Mouse (Mus musculus): ENCODE results near the gene D11Wsu47e. TPM values are rescaled to one million over a fixed set of nuclear protein-coding genes. Genes with fewer than 3 reads are reported as not detected.

Gene D11Wsu47e
- polyA plus RNA-seq (2015; fragmentation: Nextera tagmentation; extraction: Ambion mirVana): 19.7 and 20.6 TPM in 2 replicates

- H3K9me3 ChIP-seq: no peaks in the 10 kb centered on the region
- H3K27me3 ChIP-seq: no peaks in the 10 kb centered on the region
- H3K36me3 ChIP-seq: peaks cover 12% of the 10 kb centered on the region
- H3K4me3 ChIP-seq: peak within 1 kb of the TSS; percentile 99
- peak within 1 kb of the TSS; percentile 83 for H3K4me2 ChIP-seq
- H3K27ac ChIP-seq: peak within 1 kb of the TSS; percentile 96
- ATAC-seq (ENCODE audit: borderline replicate concordance, extremely low read depth, low FRiP score, low TSS enrichment): peak; percentile 93
- peaks cover 30% of the 10 kb centered on the region for H3K4me1 ChIP-seq
- WGBS: under 1% methylated on average over 72 of the region's 73 CpGs
- peak within 1 kb of the TSS; percentile 90 for H3K9ac ChIP-seq
Observed at GRCm38 (mm10) chr11:113683957-113684706, at the start of gene D11Wsu47e, which contains the start of gene Fam104a. Gene D11Wsu47e (plus strand): TSS chr11:113684412. Gene Fam104a (minus strand): TSS chr11:113684155.

GRCm38 (mm10) chr11:113634699-113635121 lies 49.5 kb upstream of the D11Wsu47e start:
- Histone ChIP-seq H3K36me3 (no peaks in the 10 kb centered on the region), H3K27me3 (no peaks in the 10 kb centered on the region), H3K4me3 (no peak overlapping the region), H3K27ac (no peak overlapping the region), H3K9ac (no peak overlapping the region), H3K4me1 (peaks cover 3% of the 10 kb centered on the region; the same call in 1 of the 2 replicates), H3K9me3 (no peaks in the 10 kb centered on the region), H3K4me2 (no peak overlapping the region)
- WGBS: 71% methylated on average over 10 of the region's 10 CpGs
- no peak for ATAC-seq (ENCODE audit: borderline replicate concordance, extremely low read depth, low FRiP score, low TSS enrichment)

- H3K4me2 ChIP-seq: no peak overlapping the region
- H3K9me3 ChIP-seq: no peaks in the 10 kb centered on the region
- no peaks in the 10 kb centered on the region for H3K4me1 ChIP-seq
- no peaks in the 10 kb centered on the region for H3K27me3 ChIP-seq
- H3K36me3 ChIP-seq: no peaks in the 10 kb centered on the region
- no peak overlapping the region for H3K9ac ChIP-seq
- 84% methylated on average over 12 of the region's 12 CpGs for WGBS
- H3K4me3 ChIP-seq: no peak overlapping the region
- no peak overlapping the region for H3K27ac ChIP-seq
- no peak for ATAC-seq (ENCODE audit: borderline replicate concordance, extremely low read depth, low FRiP score, low TSS enrichment)
Observed at GRCm38 (mm10) chr11:113638680-113639079, 45.5 kb upstream of the D11Wsu47e start.

GRCm38 (mm10) chr11:113645181-113645580 lies 39.0 kb upstream of the D11Wsu47e start:
- H3K27ac ChIP-seq: no peak overlapping the region
- H3K27me3 ChIP-seq: no peaks in the 10 kb centered on the region
- ATAC-seq (ENCODE audit: borderline replicate concordance, extremely low read depth, low FRiP score, low TSS enrichment): no peak
- peaks cover 10% of the 10 kb centered on the region for H3K4me1 ChIP-seq
- no peaks in the 10 kb centered on the region for H3K36me3 ChIP-seq
- H3K9ac ChIP-seq: no peak overlapping the region
- no peak overlapping the region for H3K4me2 ChIP-seq
- no peak overlapping the region for H3K4me3 ChIP-seq
- 92% methylated on average over 3 of the region's 3 CpGs for WGBS
- no peaks in the 10 kb centered on the region for H3K9me3 ChIP-seq

- ATAC-seq (ENCODE audit: borderline replicate concordance, extremely low read depth, low FRiP score, low TSS enrichment): no peak
- Histone ChIP-seq H3K9ac (no peak overlapping the region), H3K4me3 (no peak overlapping the region), H3K4me2 (peak overlapping the region; percentile 59), H3K9me3 (no peaks in the 10 kb centered on the region), H3K27me3 (no peaks in the 10 kb centered on the region), H3K27ac (no peak overlapping the region), H3K36me3 (peaks cover 14% of the 10 kb centered on the region), H3K4me1 (peaks cover 25% of the 10 kb centered on the region)
- WGBS: 3% methylated on average over 15 of the region's 15 CpGs
Observed at GRCm38 (mm10) chr11:113648152-113648551, 36.1 kb upstream of the D11Wsu47e start.

- H3K27ac ChIP-seq: peak within 1 kb of the TSS; percentile 85
- H3K4me2 ChIP-seq: peak within 1 kb of the TSS; percentile 59
- H3K9me3 ChIP-seq: no peaks in the 10 kb centered on the region
- H3K36me3 ChIP-seq: peaks cover 21% of the 10 kb centered on the region
- 43% methylated on average over 26 of the region's 26 CpGs for WGBS
- peaks cover 25% of the 10 kb centered on the region for H3K4me1 ChIP-seq
- no peak for ATAC-seq (ENCODE audit: borderline replicate concordance, extremely low read depth, low FRiP score, low TSS enrichment)
- no peaks in the 10 kb centered on the region for H3K27me3 ChIP-seq
- H3K4me3 ChIP-seq: peak within 1 kb of the TSS; percentile 91
- H3K9ac ChIP-seq: peak within 1 kb of the TSS; percentile 89
Observed at GRCm38 (mm10) chr11:113648690-113649352, 35.4 kb upstream of the D11Wsu47e start, which contains the start of gene Cog1. Gene Cog1 (plus strand): TSS chr11:113649169.

GRCm38 (mm10) chr11:113649353-113650210 lies 34.6 kb upstream of the D11Wsu47e start, which contains the start of gene Slc39a11:
Gene Slc39a11 (minus strand): TSS chr11:113650079.
- Histone ChIP-seq H3K9ac (peak within 1 kb of the TSS; percentile 89), H3K36me3 (peaks cover 28% of the 10 kb centered on the region), H3K4me3 (peak within 1 kb of the TSS; percentile 91), H3K9me3 (no peaks in the 10 kb centered on the region), H3K27me3 (no peaks in the 10 kb centered on the region), H3K27ac (peak within 1 kb of the TSS; percentile 85), H3K4me1 (peaks cover 25% of the 10 kb centered on the region), H3K4me2 (peak within 1 kb of the TSS; percentile 59)
- WGBS: under 1% methylated on average over 47 of the region's 91 CpGs
- ATAC-seq (ENCODE audit: borderline replicate concordance, extremely low read depth, low FRiP score, low TSS enrichment): peak; percentile 80

GRCm38 (mm10) chr11:113651206-113651906 lies 32.9 kb upstream of the D11Wsu47e start:
- peak overlapping the region; percentile 22 for H3K27ac ChIP-seq
- H3K36me3 ChIP-seq: peaks cover 46% of the 10 kb centered on the region
- peaks cover 25% of the 10 kb centered on the region for H3K4me1 ChIP-seq
- H3K4me2 ChIP-seq: no peak overlapping the region
- no peak overlapping the region for H3K9ac ChIP-seq
- ATAC-seq (ENCODE audit: borderline replicate concordance, extremely low read depth, low FRiP score, low TSS enrichment): no peak
- no peaks in the 10 kb centered on the region for H3K27me3 ChIP-seq
- H3K4me3 ChIP-seq: no peak overlapping the region
- WGBS: 54% methylated on average over 22 of the region's 22 CpGs
- H3K9me3 ChIP-seq: no peaks in the 10 kb centered on the region

- 33% methylated on average over 8 of the region's 8 CpGs for WGBS
- ATAC-seq (ENCODE audit: borderline replicate concordance, extremely low read depth, low FRiP score, low TSS enrichment): no peak
- Histone ChIP-seq H3K9me3 (no peaks in the 10 kb centered on the region), H3K4me2 (no peak overlapping the region), H3K27me3 (no peaks in the 10 kb centered on the region), H3K4me3 (no peak overlapping the region), H3K4me1 (peaks cover 25% of the 10 kb centered on the region), H3K9ac (no peak overlapping the region), H3K36me3 (peaks cover 51% of the 10 kb centered on the region), H3K27ac (peak overlapping the region; percentile 22; the same call in 1 of the 2 replicates)
Observed at GRCm38 (mm10) chr11:113651907-113652273, 32.3 kb upstream of the D11Wsu47e start.

- H3K9ac ChIP-seq: no peak overlapping the region
- no peak overlapping the region for H3K4me2 ChIP-seq
- H3K9me3 ChIP-seq: no peaks in the 10 kb centered on the region
- 88% methylated on average over 6 of the region's 6 CpGs for WGBS
- no peaks in the 10 kb centered on the region for H3K27me3 ChIP-seq
- peaks cover 25% of the 10 kb centered on the region for H3K4me1 ChIP-seq
- ATAC-seq (ENCODE audit: borderline replicate concordance, extremely low read depth, low FRiP score, low TSS enrichment): no peak
- no peak overlapping the region for H3K4me3 ChIP-seq
- H3K36me3 ChIP-seq: peaks cover 58% of the 10 kb centered on the region
- H3K27ac ChIP-seq: no peak overlapping the region
Observed at GRCm38 (mm10) chr11:113652516-113652915, 31.7 kb upstream of the D11Wsu47e start.

GRCm38 (mm10) chr11:113654105-113654504 lies 30.1 kb upstream of the D11Wsu47e start:
- H3K27ac ChIP-seq: no peak overlapping the region
- peaks cover 16% of the 10 kb centered on the region for H3K4me1 ChIP-seq
- no peak for ATAC-seq (ENCODE audit: borderline replicate concordance, extremely low read depth, low FRiP score, low TSS enrichment)
- H3K9ac ChIP-seq: no peak overlapping the region
- WGBS: 93% methylated on average over 15 of the region's 15 CpGs
- H3K36me3 ChIP-seq: peaks cover 73% of the 10 kb centered on the region
- no peak overlapping the region for H3K4me3 ChIP-seq
- no peaks in the 10 kb centered on the region for H3K9me3 ChIP-seq
- no peaks in the 10 kb centered on the region for H3K27me3 ChIP-seq
- H3K4me2 ChIP-seq: no peak overlapping the region
